Mouse (Mus musculus): ENCODE data around the gene Lypd4. TPM values are rescaled to one million over a fixed set of nuclear protein-coding genes. Genes with fewer than 3 reads are reported as not detected.
"Not testable (repeated sequence)": the region's sequence is repeated elsewhere in the genome, so short reads cannot be mapped to it uniquely, and the experiment has no call there.

The Lypd4 gene
- total and polyA plus RNA-seq, 3 experiments: 0.11 TPM; not detected in 2

DNA sequence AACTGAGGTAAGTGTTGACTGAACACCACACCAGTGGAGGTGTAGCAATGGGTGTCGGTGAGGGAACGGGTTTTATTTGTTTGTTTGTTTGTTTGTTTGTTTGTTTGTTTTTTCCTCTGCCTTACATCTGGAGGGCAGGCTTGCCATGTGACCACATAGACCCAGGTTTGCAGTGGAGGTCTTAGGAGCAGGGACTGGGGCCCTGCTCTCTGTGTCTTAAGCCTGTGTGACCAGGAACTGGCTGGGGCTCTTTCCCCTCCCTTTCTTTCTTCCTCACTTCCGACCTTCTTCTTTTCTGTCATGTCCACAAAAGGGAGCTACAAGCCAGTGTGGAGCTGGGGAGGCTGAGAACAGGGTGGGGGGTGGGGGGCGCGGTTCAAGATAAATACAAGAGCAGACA is 28.2 kb upstream of the Lypd4 start:
- DNase-seq (ENCODE audit: low spot score) (no peak), ATAC-seq (ENCODE audit: extremely low read depth, insufficient number of reproducible peaks, low FRiP score, poor library complexity, severe bottlenecking) (no peak)
- no peaks in the 10 kb centered on the region for H3K36me3 ChIP-seq (replicated peaks)
- H3K9me3 ChIP-seq (replicated peaks): no peaks in the 10 kb centered on the region
- H3K4me3 ChIP-seq (ENCODE audit: low read depth, low read length): no peak overlapping the region
- peaks cover 31% of the 10 kb centered on the region for H3K4me1 ChIP-seq (ENCODE audit: insufficient read depth, low read depth, low read length)
- peaks cover 6% of the 10 kb centered on the region for H3K27me3 ChIP-seq (ENCODE audit: insufficient read depth, low read length)
- TF ChIP-seq CTCF (IDR thresholded peaks at IDR 0.05; ENCODE audit: low read depth, low read length) (no peak), POLR2AphosphoS5 (IDR thresholded peaks at IDR 0.05; ENCODE audit: insufficient replicate concordance, low read depth, low read length) (no peak), GATA2 (IDR thresholded peaks at IDR 0.05; ENCODE audit: borderline replicate concordance, low read depth, low read length) (no peak), GATA1 (IDR thresholded peaks at IDR 0.05; ENCODE audit: borderline replicate concordance, low read length) (no peak), TAL1 (conservative IDR thresholded peaks at IDR 0.05; ENCODE audit: low read depth, low read length) (no peak)

DNA sequence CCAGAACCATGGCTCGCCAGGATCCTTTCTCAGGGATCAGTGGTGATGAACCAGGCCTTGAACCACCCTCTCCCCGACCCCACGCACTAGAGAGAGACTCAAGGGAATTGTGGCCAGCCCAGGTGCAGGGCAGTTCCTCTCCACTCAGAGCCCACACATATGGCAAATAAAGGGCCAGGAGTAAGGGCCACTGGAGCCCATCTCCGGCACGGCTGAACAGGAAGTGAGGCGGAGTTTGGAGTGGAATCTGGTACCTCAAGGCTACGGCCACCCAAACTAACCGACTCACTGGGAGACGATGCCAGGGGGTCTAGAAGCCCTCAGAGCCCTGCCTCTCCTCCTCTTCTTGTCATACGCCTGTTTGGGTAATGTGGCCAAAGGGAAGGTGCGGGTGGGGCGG is 27.5 kb upstream of the Lypd4 start, which contains the start of gene Cd79a:
TSS of gene Cd79a (plus strand) at position 158 of the 400 bp plus-strand sequence.
- DNase-seq (ENCODE audit: low spot score): no peak
- no peaks in the 10 kb centered on the region for H3K36me3 ChIP-seq (replicated peaks)
- no peaks in the 10 kb centered on the region for H3K9me3 ChIP-seq (replicated peaks)
- H3K4me3 ChIP-seq (ENCODE audit: low read depth, low read length): no peak within 1 kb of the TSS
- peaks cover 6% of the 10 kb centered on the region for H3K27me3 ChIP-seq (ENCODE audit: insufficient read depth, low read length)
- ATAC-seq (ENCODE audit: extremely low read depth, insufficient number of reproducible peaks, low FRiP score, poor library complexity, severe bottlenecking): no peak
- H3K4me1 ChIP-seq (ENCODE audit: insufficient read depth, low read depth, low read length): peaks cover 26% of the 10 kb centered on the region
- TF ChIP-seq GATA2 (IDR thresholded peaks at IDR 0.05; ENCODE audit: borderline replicate concordance, low read depth, low read length): no peak
- no peak for TF ChIP-seq TAL1 (conservative IDR thresholded peaks at IDR 0.05; ENCODE audit: low read depth, low read length)
- no peak for TF ChIP-seq GATA1 (IDR thresholded peaks at IDR 0.05; ENCODE audit: borderline replicate concordance, low read length)
- TF ChIP-seq CTCF (IDR thresholded peaks at IDR 0.05; ENCODE audit: low read depth, low read length): no peak
- TF ChIP-seq POLR2AphosphoS5 (IDR thresholded peaks at IDR 0.05; ENCODE audit: insufficient replicate concordance, low read depth, low read length): no peak

DNA sequence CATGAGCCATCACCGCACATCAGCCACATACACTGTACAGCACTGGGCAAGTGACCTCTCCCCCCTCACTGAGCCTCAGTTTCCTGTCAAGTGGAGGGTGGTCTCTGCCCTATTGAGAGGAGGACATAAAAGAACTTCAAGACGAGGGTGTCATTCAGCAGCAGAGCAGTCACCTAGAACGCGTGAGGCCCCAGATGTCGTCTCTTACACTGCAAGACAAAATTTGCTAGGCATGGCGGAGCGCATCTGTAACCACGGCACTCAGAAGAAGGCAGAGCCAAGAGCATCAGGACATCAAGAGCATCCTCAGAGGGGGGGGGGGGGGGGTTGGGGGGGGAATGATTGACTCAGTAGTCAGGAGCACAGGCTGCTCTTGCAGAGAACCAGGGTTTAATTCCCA is 26.5 kb upstream of the Lypd4 start:
- H3K4me1 ChIP-seq (ENCODE audit: insufficient read depth, low read depth, low read length): peaks cover 22% of the 10 kb centered on the region
- DNase-seq (ENCODE audit: low spot score) (no peak), ATAC-seq (ENCODE audit: extremely low read depth, insufficient number of reproducible peaks, low FRiP score, poor library complexity, severe bottlenecking) (no peak)
- peaks cover 3% of the 10 kb centered on the region for H3K36me3 ChIP-seq (replicated peaks)
- no peak for TF ChIP-seq CTCF (IDR thresholded peaks at IDR 0.05; ENCODE audit: low read depth, low read length)
- no peak overlapping the region for H3K4me3 ChIP-seq (ENCODE audit: low read depth, low read length)
- peaks cover 6% of the 10 kb centered on the region for H3K27me3 ChIP-seq (ENCODE audit: insufficient read depth, low read length)
- no peaks in the 10 kb centered on the region for H3K9me3 ChIP-seq (replicated peaks)

DNA sequence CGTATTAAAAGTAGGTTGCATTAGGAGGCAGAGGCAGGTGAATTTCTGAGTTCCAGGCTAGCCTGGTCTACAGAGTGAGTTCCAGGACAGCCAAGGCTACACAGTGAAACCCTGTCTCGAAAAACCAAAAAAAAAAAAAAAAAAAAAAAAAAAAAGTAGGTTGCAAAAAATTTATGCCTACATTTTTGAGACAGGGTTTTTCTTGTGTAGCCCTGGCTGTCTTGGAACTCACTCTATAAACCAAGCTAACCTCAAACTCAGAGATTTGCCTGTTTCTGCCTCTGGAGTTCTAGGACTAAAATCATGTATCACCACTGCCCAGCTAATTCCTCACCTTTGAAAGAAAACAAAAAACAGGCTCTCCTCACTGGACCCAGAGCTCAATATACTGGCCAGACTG is 26.0 kb upstream of the Lypd4 start:
- not testable (repeated sequence) for ATAC-seq (ENCODE audit: extremely low read depth, insufficient number of reproducible peaks, low FRiP score, poor library complexity, severe bottlenecking); H3K36me3 ChIP-seq (replicated peaks); DNase-seq (ENCODE audit: low spot score); H3K4me3 ChIP-seq (ENCODE audit: low read depth, low read length); H3K27me3 ChIP-seq (ENCODE audit: insufficient read depth, low read length); H3K9me3 ChIP-seq (replicated peaks)
- H3K4me1 ChIP-seq (ENCODE audit: insufficient read depth, low read depth, low read length): peaks cover 19% of the 10 kb centered on the region

DNA sequence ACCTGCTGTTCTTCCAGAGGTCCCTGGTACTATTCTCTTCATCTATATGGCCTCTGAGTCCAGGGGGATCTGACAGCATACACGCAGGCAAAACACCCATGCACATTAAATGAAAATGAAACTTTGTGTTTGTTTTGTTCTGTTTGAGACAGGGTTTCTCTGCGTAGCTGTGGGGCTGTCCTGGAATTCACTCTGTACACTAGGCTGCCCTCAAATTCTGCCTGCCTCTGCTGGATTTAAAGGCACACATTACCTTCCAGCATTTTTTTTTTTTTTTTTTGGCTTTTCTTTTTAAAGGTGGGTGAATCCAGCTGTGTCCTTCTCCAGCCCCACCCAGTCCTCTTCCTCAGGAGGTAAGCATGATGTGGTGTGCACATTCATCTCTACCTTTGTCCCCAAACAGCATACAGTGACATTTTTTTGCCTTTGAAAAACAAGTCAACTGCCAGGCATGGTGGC is 22.4 kb upstream of the Lypd4 start:
- Histone ChIP-seq H3K36me3 (replicated peaks) (peaks cover 44% of the 10 kb centered on the region), H3K9me3 (replicated peaks) (no peaks in the 10 kb centered on the region), H3K4me3 (ENCODE audit: low read depth, low read length) (no peak overlapping the region), H3K27me3 (ENCODE audit: insufficient read depth, low read length) (peaks cover under 1% of the 10 kb centered on the region; the same call in 1 of the 2 replicates), H3K4me1 (ENCODE audit: insufficient read depth, low read depth, low read length) (peaks cover 41% of the 10 kb centered on the region)
- DNase-seq (ENCODE audit: low spot score): no peak
- ATAC-seq (ENCODE audit: extremely low read depth, insufficient number of reproducible peaks, low FRiP score, poor library complexity, severe bottlenecking): no peak
- TF ChIP-seq CTCF (IDR thresholded peaks at IDR 0.05; ENCODE audit: low read depth, low read length) (no peak), POLR2AphosphoS5 (IDR thresholded peaks at IDR 0.05; ENCODE audit: insufficient replicate concordance, low read depth, low read length) (peak; percentile 90; the same call in 1 of the 2 replicates)

DNA sequence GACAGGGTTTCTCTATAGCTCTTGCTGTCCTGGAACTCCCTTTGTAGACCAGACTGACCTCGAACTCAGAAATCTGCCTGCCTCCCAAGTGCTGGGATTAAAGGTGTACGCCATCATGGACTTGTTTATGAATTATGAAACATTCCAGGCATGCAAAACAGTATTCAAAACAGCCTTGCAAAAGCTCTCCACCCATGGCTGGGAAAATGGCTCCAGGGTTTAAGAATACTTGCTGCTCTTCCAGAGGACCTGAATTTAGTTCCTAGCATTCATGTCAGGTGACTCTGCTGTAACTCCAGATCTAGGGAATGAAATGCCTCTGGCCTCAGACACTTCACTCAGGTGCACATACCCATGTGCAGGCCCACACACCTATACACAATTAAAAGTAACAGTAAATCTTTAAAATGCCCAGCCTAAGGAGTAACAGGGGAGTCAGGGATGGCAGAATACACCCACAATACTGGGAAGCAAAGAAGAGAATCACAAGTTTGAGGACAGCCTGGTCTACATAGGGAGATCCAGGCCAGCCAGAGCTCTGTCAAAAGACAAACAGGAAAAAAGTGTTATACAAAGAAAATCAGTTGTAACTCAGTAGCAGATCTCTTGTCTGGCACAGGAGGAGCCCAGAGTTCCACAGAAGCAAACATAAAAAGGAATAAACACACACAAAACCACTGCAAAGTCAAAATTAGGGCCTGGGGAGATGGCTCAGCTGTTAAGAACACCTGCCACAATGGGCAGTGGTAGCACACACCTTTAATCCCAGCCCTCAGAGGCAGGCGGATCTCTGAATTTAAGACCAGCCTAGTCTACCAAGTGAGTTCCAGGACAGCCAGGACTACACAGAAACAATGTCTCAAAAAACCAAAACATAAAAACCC is 21.7 kb upstream of the Lypd4 start:
- DNase-seq (ENCODE audit: low spot score): no peak
- Histone ChIP-seq H3K27me3 (ENCODE audit: insufficient read depth, low read length) (no peaks in the 10 kb centered on the region), H3K4me1 (ENCODE audit: insufficient read depth, low read depth, low read length) (peaks cover 47% of the 10 kb centered on the region), H3K9me3 (replicated peaks) (no peaks in the 10 kb centered on the region), H3K4me3 (ENCODE audit: low read depth, low read length) (no peak overlapping the region), H3K36me3 (replicated peaks) (peaks cover 51% of the 10 kb centered on the region)
- no peak for TF ChIP-seq TAL1 (conservative IDR thresholded peaks at IDR 0.05; ENCODE audit: low read depth, low read length)
- TF ChIP-seq POLR2AphosphoS5 (IDR thresholded peaks at IDR 0.05; ENCODE audit: insufficient replicate concordance, low read depth, low read length): no peak
- no peak for TF ChIP-seq GATA2 (IDR thresholded peaks at IDR 0.05; ENCODE audit: borderline replicate concordance, low read depth, low read length)
- no peak for TF ChIP-seq CTCF (IDR thresholded peaks at IDR 0.05; ENCODE audit: low read depth, low read length)
- no peak for TF ChIP-seq GATA1 (IDR thresholded peaks at IDR 0.05; ENCODE audit: borderline replicate concordance, low read length)
- no peak for ATAC-seq (ENCODE audit: extremely low read depth, insufficient number of reproducible peaks, low FRiP score, poor library complexity, severe bottlenecking)

Data from G1E (cell line).